Comparison of ENCODE assay signal across 8 mouse cellular contexts in genomic region chr4:3081148-3081952, GRCm38 (mm10).
DNase-seq lines count a peak whose midpoint lies in the region; ATAC-seq and TF ChIP-seq lines count a peak whose summit lies in the region.

No protein-coding gene starts in this region.

- TF ChIP-seq CTCF in lung, adult 2 months (IDR thresholded peaks at IDR 0.05; ENCODE audit: insufficient read depth, low read length) = no peak
- no peak for TF ChIP-seq CTCF in gastrocnemius, adult 2 months (IDR thresholded peaks at IDR 0.05)

- peaks cover 22% of the 10 kb centered on the region for H3K9me3 ChIP-seq in lung, embryonic 15.5 days
- peaks cover 74% of the 10 kb centered on the region for H3K9me3 ChIP-seq in hindbrain, embryonic 16.5 days (ENCODE audit: control insufficient read depth, low read length)

- no peak overlapping the region for H3K9ac ChIP-seq in lung, embryonic 15.5 days
- H3K9ac ChIP-seq in hindbrain, embryonic 16.5 days (ENCODE audit: low read depth, low read length) = no peak overlapping the region

- H3K4me3 ChIP-seq in lung, embryonic 15.5 days = no peak overlapping the region
- no peak overlapping the region for H3K4me3 ChIP-seq in lung, adult 2 months (replicated peaks; ENCODE audit: extremely low read depth, low read depth, low read length)
- no peak overlapping the region for H3K4me3 ChIP-seq in hindbrain, embryonic 16.5 days (ENCODE audit: low read length)
- no peak overlapping the region for H3K4me3 ChIP-seq in gastrocnemius, adult 2 months

- H3K4me2 ChIP-seq in lung, embryonic 15.5 days = no peak overlapping the region
- H3K4me2 ChIP-seq in hindbrain, embryonic 16.5 days (ENCODE audit: low read length) = no peak overlapping the region

- no peaks in the 10 kb centered on the region for H3K4me1 ChIP-seq in lung, embryonic 15.5 days
- no peaks in the 10 kb centered on the region for H3K4me1 ChIP-seq in lung, adult 2 months (ENCODE audit: control insufficient read depth, insufficient read depth, low read length)
- no peaks in the 10 kb centered on the region for H3K4me1 ChIP-seq in hindbrain, embryonic 16.5 days (ENCODE audit: control insufficient read depth, insufficient read depth, low read depth, low read length)

- no peak overlapping the region for H3K27ac ChIP-seq in lung, embryonic 15.5 days
- no peak overlapping the region for H3K27ac ChIP-seq in hindbrain, embryonic 16.5 days (ENCODE audit: low read depth, low read length)
- no peak overlapping the region for H3K27ac ChIP-seq in gastrocnemius, adult 2 months

- WGBS in lung, embryonic 15.5 days = 52% methylated on average over 6 of the region's 6 CpGs
- 57% methylated on average over 6 of the region's 6 CpGs for WGBS in lung, adult 2 months
- WGBS in hindbrain, embryonic 16.5 days = 61% methylated on average over 6 of the region's 6 CpGs

- H3K36me3 ChIP-seq in lung, embryonic 15.5 days = no peaks in the 10 kb centered on the region
- H3K36me3 ChIP-seq in hindbrain, embryonic 16.5 days (ENCODE audit: control insufficient read depth, insufficient read depth, low read length) = no peaks in the 10 kb centered on the region

- DNase-seq in lung, adult 2 months = no peak
- peak; percentile 23 for DNase-seq in mesoderm, embryonic 11.5 days (ENCODE audit: low read depth, low spot score)
- DNase-seq in urinary bladder, postnatal 25 days (ENCODE audit: low spot score) = peak; percentile 3
- no peak for DNase-seq in adrenal gland, adult 2 months
- DNase-seq in gastrocnemius, adult 2 months = no peak

- H3K27me3 ChIP-seq in lung, embryonic 15.5 days = no peaks in the 10 kb centered on the region
- H3K27me3 ChIP-seq in hindbrain, embryonic 16.5 days (replicated peaks; ENCODE audit: control insufficient read depth, insufficient read depth, low read length) = no peaks in the 10 kb centered on the region

- ATAC-seq in lung, embryonic 15.5 days (ENCODE audit: borderline replicate concordance, extremely low read depth, low FRiP score, low TSS enrichment) = peak; percentile 19; the same call in 1 of the 2 replicates
- ATAC-seq in erythroblast, adult 5-6 weeks (replicated peaks; ENCODE audit: low FRiP score, poor library complexity, severe bottlenecking) = peak; percentile 12; the same call in 1 of the 2 replicates
- ATAC-seq in hindbrain, embryonic 16.5 days = peak; percentile 44

- intact Hi-C loops in gastrocnemius, adult 2 months (cut with DNase I) = loop anchor here (1.0 kb wide), 1 partner anchor 14 kb away; no protein-coding TSS in a partner anchor

- TF ChIP-seq POLR2A in lung, adult 2 months (IDR thresholded peaks at IDR 0.05; ENCODE audit: borderline replicate concordance, extremely low read depth, low read depth, low read length) = no peak

Comparison
In these comparisons a context has a peak if more than half of its experiments do, and no peak if none do; other contexts are left out.
1. DNase-seq: peak in mesoderm, embryonic 11.5 days (single experiment) and urinary bladder, postnatal 25 days (single experiment); none in lung, adult 2 months (single experiment), adrenal gland, adult 2 months (single experiment) and gastrocnemius, adult 2 months (single experiment).
2. Peak in every context shown above with its lines, with median percentiles within 50 percentile points of each other: ATAC-seq.